Mouse (Mus musculus) heart, embryonic 14.5 days (tissue): ENCODE data around the gene Dqx1. TPM values are rescaled to one million over a fixed set of nuclear protein-coding genes. Genes with fewer than 3 reads are reported as not detected.

Source experiments
- ATAC-seq: fragments of 200-750 bp; cut with Nextera tagmentation; 2 replicates; pipeline ENCODE4 v1.8.0; 2017; ENCODE audit warnings: low read depth, moderate TSS enrichment; ENCODE audit not compliant: insufficient number of reproducible peaks, insufficient read depth, low FRiP score
- H3K27ac ChIP-seq, 2 experiments: fragments of 200-500 bp in 1 of 2; fragments of 300-500 bp in 1 of 2; sonication (generic) in 1 of 2; replicated peaks in 1 of 2; 2 replicates each; pipeline ENCODE4 v1.5.1; 2012 to 2014; ENCODE audit warnings: low read depth in 2 of 2, low read length in 2 of 2, control low read depth in 1 of 2, mild to moderate bottlenecking in 1 of 2, mixed read lengths in 1 of 2; ENCODE audit not compliant: control insufficient read depth in 1 of 2, insufficient read depth in 1 of 2
- H3K27me3 ChIP-seq: fragments of 300-500 bp; sonication (generic); 2 replicates; pipeline ENCODE4 v1.6.1; 2014; ENCODE audit warnings: mild to moderate bottlenecking, low read length, control low read depth; ENCODE audit not compliant: control insufficient read depth, insufficient read depth
- H3K36me3 ChIP-seq: fragments of 300-500 bp; sonication (generic); 2 replicates; pipeline ENCODE4 v1.6.1; 2014; ENCODE audit warnings: mild to moderate bottlenecking, control low read depth, low read length, mixed read lengths; ENCODE audit not compliant: control insufficient read depth, insufficient read depth
- H3K4me1 ChIP-seq, 2 experiments: fragments of 200-500 bp in 1 of 2; fragments of 300-500 bp in 1 of 2; sonication (generic) in 1 of 2; 2 replicates each; pipeline ENCODE4 v1.6.1; 2012 to 2014; ENCODE audit warnings: low read length in 2 of 2, control low read depth in 1 of 2, mixed read lengths in 1 of 2; ENCODE audit not compliant: control insufficient read depth in 2 of 2, insufficient read depth in 2 of 2
- H3K4me2 ChIP-seq: fragments of 300-500 bp; sonication (generic); 2 replicates; pipeline ENCODE4 v1.6.1; 2014; ENCODE audit warnings: mild to moderate bottlenecking, low read length
- H3K4me3 ChIP-seq, 2 experiments: fragments of 200-500 bp in 1 of 2; fragments of 300-500 bp in 1 of 2; sonication (generic) in 1 of 2; 2 replicates each; pipeline ENCODE4 v1.5.1; 2012 to 2014; ENCODE audit warnings: low read length in 2 of 2, mild to moderate bottlenecking in 2 of 2, control low read depth in 1 of 2, low read depth in 1 of 2, moderate library complexity in 1 of 2; ENCODE audit not compliant: control insufficient read depth in 1 of 2, insufficient read depth in 1 of 2
- H3K9ac ChIP-seq: fragments of 300-500 bp; sonication (generic); 2 replicates; pipeline ENCODE4 v1.6.1; 2014; ENCODE audit warnings: mild to moderate bottlenecking, low read length
- H3K9me3 ChIP-seq: fragments of 300-500 bp; sonication (generic); 2 replicates; pipeline ENCODE4 v1.6.1; 2016; ENCODE audit warnings: low read length, control low read depth; ENCODE audit not compliant: control insufficient read depth
- WGBS: fragments of 180-500 bp; shearing (Covaris S2); extraction: QIAGEN DNeasy Blood & Tissue Kit; methylation state at CpG from one replicate; pipeline ENCODE4 v1.1.7; 2014; 5-methylcytosine and 5-hydroxymethylcytosine counted together
- polyA plus RNA-seq: library from polyadenylated mRNA; unstranded; fragments of >200 nt; fragmentation: Nextera tagmentation; extraction: Ambion mirVana; gene quantifications from 2 replicates; pipeline ENCODE4 v1.2.1, GENCODE M21; 2014

The Dqx1 gene
- polyA plus RNA-seq, 1 experiment from 2014 or later, result 0.46 TPM

- ATAC-seq, result no peak
- peak within 1 kb of the TSS; percentile 44; the same call in 1 of the 2 replicates for H3K9ac ChIP-seq
Observed at GRCm38 (mm10) chr6:83086121-83087035, 28.7 kb downstream of the Dqx1 start, which contains the start of gene Lbx2. Gene Lbx2 (plus strand): TSS chr6:83086367.

GRCm38 (mm10) chr6:83087205-83087925 is 29.7 kb downstream of the Dqx1 start:
- H3K4me1 ChIP-seq, result peaks cover 5 to 18% of the 10 kb centered on the region in 2 experiments; a peak in 3 of 4 replicates
- 2% methylated on average over 47 of the region's 47 CpGs for WGBS
- H3K4me2 ChIP-seq, result peak overlapping the region; percentile 57
- H3K27ac ChIP-seq, result no peak overlapping the region
- no peaks in the 10 kb centered on the region for H3K9me3 ChIP-seq
- H3K9ac ChIP-seq, result peak overlapping the region; percentile 5; the same call in 1 of the 2 replicates
- peaks cover 3% of the 10 kb centered on the region; the same call in 1 of the 2 replicates for H3K36me3 ChIP-seq
- no peak for ATAC-seq
- peak overlapping the region; percentile 26 to 28 for H3K4me3 ChIP-seq
- peaks cover 85% of the 10 kb centered on the region for H3K27me3 ChIP-seq

More at GRCm38 (mm10) chr6:83086121-83087035, 28.7 kb downstream of the Dqx1 start, which contains the start of gene Lbx2:
- 2% methylated on average over 42 of the region's 42 CpGs for WGBS
- Histone ChIP-seq H3K27me3 (peaks cover 88% of the 10 kb centered on the region), H3K4me1 (peaks cover 5 to 18% of the 10 kb centered on the region in 2 experiments; a peak in 3 of 4 replicates), H3K36me3 (peaks cover 8% of the 10 kb centered on the region; the same call in 1 of the 2 replicates), H3K4me3 (peak within 1 kb of the TSS; percentile 26 to 28), H3K9me3 (no peaks in the 10 kb centered on the region), H3K4me2 (peak within 1 kb of the TSS; percentile 57), H3K27ac (no peak within 1 kb of the TSS)

- no peak overlapping the region for H3K9ac ChIP-seq
- H3K4me2 ChIP-seq, result peak overlapping the region; percentile 57
- WGBS, result 13% methylated on average over 9 of the region's 9 CpGs
Observed at GRCm38 (mm10) chr6:83087926-83088260, 30.2 kb downstream of the Dqx1 start.

GRCm38 (mm10) chr6:83092416-83093127 is 34.9 kb downstream of the Dqx1 start:
- Histone ChIP-seq H3K27me3 (peaks cover 38% of the 10 kb centered on the region), H3K4me2 (no peak overlapping the region), H3K9ac (no peak overlapping the region), H3K36me3 (no peaks in the 10 kb centered on the region), H3K27ac (no peak overlapping the region), H3K4me1 (peaks cover 2 to 3% of the 10 kb centered on the region in 2 experiments; a peak in 2 of 4 replicates), H3K4me3 (no peak overlapping the region), H3K9me3 (no peaks in the 10 kb centered on the region)
- WGBS, result 35% methylated on average over 6 of the region's 6 CpGs
- no peak for ATAC-seq

More at GRCm38 (mm10) chr6:83087926-83088260, 30.2 kb downstream of the Dqx1 start:
- peak overlapping the region; percentile 26 to 28 for H3K4me3 ChIP-seq
- no peak for ATAC-seq
- H3K27ac ChIP-seq, result no peak overlapping the region
- peaks cover 7 to 18% of the 10 kb centered on the region in 2 experiments; a peak in 3 of 4 replicates for H3K4me1 ChIP-seq
- H3K36me3 ChIP-seq, result no peaks in the 10 kb centered on the region
- H3K27me3 ChIP-seq, result peaks cover 81% of the 10 kb centered on the region
- H3K9me3 ChIP-seq, result no peaks in the 10 kb centered on the region

GRCm38 (mm10) chr6:83095968-83096367 is 38.3 kb downstream of the Dqx1 start:
- Histone ChIP-seq H3K36me3 (no peaks in the 10 kb centered on the region), H3K27me3 (peaks cover 5% of the 10 kb centered on the region; the same call in 1 of the 2 replicates), H3K9ac (no peak overlapping the region), H3K27ac (no peak overlapping the region), H3K9me3 (no peaks in the 10 kb centered on the region), H3K4me2 (no peak overlapping the region), H3K4me3 (no peak overlapping the region), H3K4me1 (0 out of 4 replicates have a peak, but pooled peaks cover 0 to 2% of the 10 kb centered on the region in 2 experiments)
- WGBS, result 41% methylated on average over 6 of the region's 6 CpGs
- ATAC-seq, result no peak

GRCm38 (mm10) chr6:83098411-83098810 is 40.8 kb downstream of the Dqx1 start:
- ATAC-seq, result no peak
- H3K27me3 ChIP-seq, result no peaks in the 10 kb centered on the region; the same call in 1 of the 2 replicates
- no peak overlapping the region for H3K27ac ChIP-seq
- peaks cover under 1% of the 10 kb centered on the region; the same call in 1 of the 2 replicates for H3K36me3 ChIP-seq
- no peak overlapping the region for H3K9ac ChIP-seq
- WGBS, result 55% methylated on average over 2 of the region's 2 CpGs
- H3K4me1 ChIP-seq, result peaks cover 10 to 12% of the 10 kb centered on the region in 2 experiments; a peak in 3 of 4 replicates
- no peak overlapping the region for H3K4me2 ChIP-seq
- no peak overlapping the region for H3K4me3 ChIP-seq
- H3K9me3 ChIP-seq, result no peaks in the 10 kb centered on the region

GRCm38 (mm10) chr6:83101316-83101687 is 43.7 kb downstream of the Dqx1 start, which contains the start of the genes Ccdc142 and Gm42688:
Gene Ccdc142 (plus strand): TSS chr6:83101601.
Gene Gm42688 (plus strand): TSS chr6:83101617.
- Histone ChIP-seq H3K9ac (peak within 1 kb of the TSS; percentile 88), H3K27ac (peak within 1 kb of the TSS; percentile 6 to 80; a peak in 3 of 4 replicates), H3K4me2 (peak within 1 kb of the TSS; percentile 100), H3K27me3 (no peaks in the 10 kb centered on the region), H3K9me3 (no peaks in the 10 kb centered on the region), H3K4me3 (peak within 1 kb of the TSS; percentile 62 to 67), H3K4me1 (peaks cover 10 to 13% of the 10 kb centered on the region in 2 experiments; a peak in 3 of 4 replicates), H3K36me3 (peaks cover 3% of the 10 kb centered on the region; the same call in 1 of the 2 replicates)
- ATAC-seq, result peak; percentile 68
- WGBS, result 2% methylated on average over 25 of the region's 25 CpGs
